Mouse (Mus musculus) urinary bladder, postnatal 14 days (tissue): ENCODE measurements around the gene Myf6.

ENCODE experiments used
- DNase-seq: peaks from one replicate; pipeline ENCODE4 v3.0.0; 2021; ENCODE audit warnings: low spot score

The Myf6 gene

GRCm38 (mm10) chr10:107494568-107494967 is at the start of gene Myf6:
Myf6 (minus strand) TSS chr10:107494737.
- DNase-seq: no peak

- DNase-seq: no peak
These were observed 48.5 kb upstream of the Myf6 start for GRCm38 (mm10) chr10:107543026-107543425.

- no peak for DNase-seq
These were observed 34.2 kb upstream of the Myf6 start for GRCm38 (mm10) chr10:107528758-107529157.

DNA sequence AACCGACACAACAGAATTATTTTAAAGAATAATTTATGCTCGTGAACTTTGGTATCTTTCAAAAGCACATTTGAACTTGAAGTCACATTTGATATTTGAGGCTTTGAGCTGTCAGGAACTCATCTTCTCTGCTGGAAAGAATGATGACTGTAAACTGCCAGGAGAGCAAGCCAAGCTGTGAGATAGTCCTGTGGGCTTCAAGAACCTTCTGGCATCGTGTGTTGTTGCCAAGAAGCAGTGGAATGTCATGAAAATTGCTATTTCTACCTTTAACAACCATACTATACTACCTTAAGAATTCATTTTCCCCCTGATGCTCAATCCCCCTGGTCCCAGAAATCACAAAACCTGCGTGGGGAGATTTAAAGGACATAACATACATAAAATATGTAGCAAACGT is 24.7 kb upstream of the Myf6 start:
- no peak for DNase-seq

- no peak for DNase-seq
These were observed 22.1 kb upstream of the Myf6 start for GRCm38 (mm10) chr10:107516641-107517040.

GRCm38 (mm10) chr10:107514735-107515134 is 20.2 kb upstream of the Myf6 start:
- DNase-seq: no peak

DNA sequence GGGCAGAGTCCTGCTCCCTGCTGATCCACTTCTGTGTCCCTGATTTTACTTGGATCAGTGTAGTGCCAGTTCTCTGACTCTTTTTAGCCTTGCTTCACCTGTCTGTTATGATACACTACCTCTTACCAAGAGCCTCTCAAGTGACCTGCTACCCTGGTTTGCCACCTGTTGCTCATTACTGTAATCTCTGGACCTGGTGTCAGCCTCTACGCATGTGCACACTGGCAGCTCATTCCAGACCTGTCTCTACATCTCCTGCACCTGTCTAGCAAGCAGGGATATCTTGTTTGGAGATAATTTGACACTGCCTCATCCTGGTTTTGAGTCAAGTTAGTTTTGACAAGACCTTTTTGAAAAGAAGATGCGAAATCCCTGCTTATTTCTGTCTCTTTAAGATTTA is 11.9 kb upstream of the Myf6 start:
- no peak for DNase-seq

GRCm38 (mm10) chr10:107503430-107503829 is 8.9 kb upstream of the Myf6 start:
- no peak for DNase-seq

GRCm38 (mm10) chr10:107502193-107502592 is 7.7 kb upstream of the Myf6 start:
- no peak for DNase-seq

DNA sequence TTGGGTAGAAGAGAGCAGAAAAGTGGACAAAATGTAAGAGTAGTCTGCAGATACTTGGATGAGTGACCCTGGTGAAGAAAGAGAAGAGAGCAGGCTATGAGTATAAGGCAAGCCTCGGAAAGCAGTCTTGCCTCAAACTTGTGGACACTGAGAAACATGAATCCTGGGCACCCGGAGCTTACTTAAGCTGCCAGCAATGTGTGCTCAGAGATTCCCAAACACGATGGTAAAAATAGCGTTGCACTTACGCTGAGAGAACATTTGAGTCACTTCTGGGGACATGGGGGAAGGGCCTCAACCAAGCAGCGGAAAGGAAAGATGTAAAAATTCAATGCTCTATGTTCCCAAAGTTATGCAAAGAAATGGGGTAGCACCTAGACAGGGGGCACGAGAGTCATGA is 5.1 kb upstream of the Myf6 start:
- DNase-seq: no peak

DNA sequence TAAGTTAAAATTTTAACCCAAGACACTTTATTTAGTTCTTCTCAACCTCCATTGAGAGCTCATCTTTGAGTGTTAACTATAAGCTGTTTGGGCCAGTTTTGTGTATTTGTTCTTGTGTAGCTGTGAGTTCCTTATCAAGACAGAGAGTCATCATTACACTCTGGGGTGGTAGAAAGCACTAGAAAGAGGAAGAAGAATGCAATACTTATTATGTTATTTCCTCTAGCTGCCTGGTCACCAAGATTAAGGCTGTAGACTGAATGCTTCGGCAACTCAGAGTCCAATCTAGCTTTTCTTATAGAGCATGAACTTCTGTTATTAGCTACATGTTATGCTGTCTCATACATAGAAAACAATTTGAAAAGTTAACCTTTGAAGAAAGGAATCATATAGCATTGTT is 1.9 kb upstream of the Myf6 start:
- DNase-seq: no peak

DNA sequence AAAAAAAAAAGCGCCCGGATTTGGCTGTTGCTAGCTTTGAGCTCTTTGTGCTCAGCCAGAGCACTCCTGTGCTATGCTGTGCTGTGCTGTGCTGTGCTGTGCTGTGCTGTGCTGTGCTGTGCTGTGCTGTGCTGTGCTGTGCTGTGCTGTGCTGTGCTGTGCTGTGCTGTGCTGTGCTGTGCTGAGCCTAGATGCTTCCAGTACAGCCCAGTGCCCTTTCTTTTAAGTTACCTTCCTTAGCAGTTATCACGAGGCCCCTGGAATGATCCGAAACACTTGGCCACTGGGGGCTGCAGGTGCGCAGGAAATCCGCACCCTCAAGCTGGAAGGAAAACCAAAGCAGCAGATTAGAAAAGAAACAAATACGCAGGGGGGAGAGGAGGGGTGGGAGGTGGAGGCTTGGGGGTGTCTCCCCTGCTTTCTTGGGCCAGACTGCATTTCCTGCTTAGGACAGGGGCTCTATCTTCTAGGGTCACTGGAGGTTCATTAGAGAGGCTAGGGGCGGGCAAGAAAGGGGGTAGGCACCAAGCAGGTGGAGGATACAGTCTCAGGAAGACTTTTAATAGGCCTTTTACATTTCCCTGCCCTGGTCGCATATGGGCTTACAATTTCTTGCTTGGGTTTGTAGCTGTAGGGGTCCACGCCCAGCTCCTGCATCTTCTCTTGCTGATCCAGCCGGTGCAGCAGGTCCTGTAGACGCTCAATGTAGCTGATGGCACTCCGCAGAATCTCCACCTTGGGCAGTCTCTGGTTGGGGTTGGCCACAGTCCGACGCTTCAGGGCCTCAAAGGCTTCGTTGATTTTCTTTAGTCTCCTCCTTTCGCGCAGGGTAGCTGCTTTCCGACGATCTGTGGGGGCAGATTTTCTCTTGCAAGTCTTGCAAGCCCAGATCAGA is 710 bp downstream of the Myf6 start:
- DNase-seq: no peak

DNA sequence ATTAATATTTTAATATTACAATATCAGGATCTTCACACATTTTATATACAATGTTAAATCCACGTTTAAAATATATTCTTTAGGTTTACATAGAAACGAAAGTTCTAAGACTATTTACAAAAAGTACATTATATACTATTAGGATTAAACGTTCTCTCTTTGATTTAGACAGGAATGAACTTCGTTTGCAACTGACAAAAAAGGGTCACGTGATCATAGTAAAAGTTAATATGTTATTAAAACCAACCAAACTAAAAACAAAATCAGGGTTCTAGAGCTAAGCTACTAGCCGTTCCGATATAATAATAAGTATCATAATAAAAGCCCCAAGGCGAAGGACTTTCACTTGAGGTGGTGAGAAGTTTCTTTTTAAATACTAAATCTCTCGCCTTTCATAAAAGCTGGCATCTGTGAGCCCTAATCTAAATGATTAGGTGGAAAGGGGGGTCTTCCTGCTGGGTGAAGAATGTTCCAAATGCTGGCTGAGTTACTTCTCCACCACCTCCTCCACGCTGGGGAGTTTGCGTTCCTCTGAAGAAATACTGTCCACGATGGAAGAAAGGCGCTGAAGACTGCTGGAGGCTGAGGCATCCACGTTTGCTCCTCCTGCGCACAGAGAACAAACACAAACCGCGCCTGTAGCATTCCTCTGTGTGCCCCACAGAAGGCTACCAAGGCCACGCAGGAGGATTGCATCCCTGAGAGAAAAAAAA is 1.5 kb downstream of the Myf6 start:
- no peak for DNase-seq

DNA sequence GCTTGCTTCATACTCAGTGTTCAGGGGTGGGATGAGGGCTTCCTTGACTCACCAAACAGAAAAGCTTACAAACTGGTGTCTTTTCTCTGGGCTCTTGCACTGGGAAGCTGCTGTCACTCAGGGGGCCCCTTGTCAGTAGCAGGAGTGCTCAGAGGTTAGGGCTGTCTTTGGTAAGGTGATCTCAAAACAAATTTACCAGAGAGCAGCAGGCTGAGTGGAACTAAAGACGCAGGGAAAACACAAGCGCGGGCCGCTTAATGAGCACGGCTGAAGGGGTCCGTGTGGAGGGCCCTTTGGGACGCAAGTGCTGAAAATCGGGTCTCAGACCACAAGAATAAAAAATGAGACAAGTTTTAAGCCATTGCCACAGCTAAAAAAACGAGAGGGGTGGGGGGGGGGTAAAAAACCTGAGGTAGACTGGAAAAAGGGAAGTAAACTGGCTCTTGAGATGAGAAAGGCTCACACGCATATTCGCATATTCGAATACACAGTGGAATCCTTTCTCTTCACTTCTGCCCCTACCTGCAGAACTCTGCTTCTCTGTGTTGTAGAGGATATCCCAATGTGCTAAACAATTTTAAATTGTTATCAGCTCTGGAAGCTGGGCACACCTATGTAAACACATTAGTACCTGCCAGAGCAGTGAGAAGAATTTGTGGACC is 5.8 kb downstream of the Myf6 start:
- no peak for DNase-seq

GRCm38 (mm10) chr10:107486770-107487169 is 7.8 kb downstream of the Myf6 start:
- DNase-seq: no peak

GRCm38 (mm10) chr10:107485870-107486269 is 8.7 kb downstream of the Myf6 start, which contains the start of gene Myf5:
Myf5 (minus strand) TSS chr10:107486134.
- no peak for DNase-seq

GRCm38 (mm10) chr10:107484050-107484449 is 10.5 kb downstream of the Myf6 start:
- DNase-seq: no peak

DNA sequence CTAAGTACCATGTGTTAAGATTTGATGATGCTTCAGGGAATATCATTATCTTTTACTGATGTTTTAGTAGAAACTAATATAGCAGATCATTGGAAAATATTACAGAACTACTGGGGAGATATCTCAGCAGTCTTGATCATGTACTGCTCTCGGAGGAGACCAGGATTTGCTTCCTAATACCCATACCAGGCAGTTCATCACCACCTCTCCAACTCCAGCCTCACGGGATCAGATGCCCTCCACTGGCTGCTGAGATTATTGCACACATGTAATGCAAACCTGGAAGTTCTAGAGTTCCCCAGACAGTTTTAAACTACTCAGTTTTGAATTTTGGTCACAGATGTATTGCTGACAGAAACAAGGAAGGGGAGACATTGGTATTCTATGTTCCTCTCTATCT is 21.0 kb downstream of the Myf6 start:
- DNase-seq: no peak

GRCm38 (mm10) chr10:107471712-107472111 is 22.8 kb downstream of the Myf6 start:
- no peak for DNase-seq

DNA sequence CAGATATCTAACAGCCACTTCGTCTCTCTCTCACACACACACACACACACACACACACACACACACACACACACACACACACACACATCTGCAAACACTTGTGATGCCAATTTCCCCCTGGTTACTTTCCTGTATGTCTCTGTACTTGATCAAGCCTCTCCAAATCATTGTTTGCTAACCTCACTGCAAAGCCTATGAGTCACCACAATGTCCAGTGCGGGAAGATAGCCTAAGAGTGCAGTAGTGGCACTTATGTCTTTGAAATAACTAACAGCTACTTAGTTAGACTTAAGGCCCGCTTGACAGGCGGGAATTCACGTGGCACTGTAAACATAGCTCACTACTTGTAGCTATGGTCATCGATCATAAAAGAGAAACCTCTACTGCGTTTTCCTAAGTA is 26.7 kb downstream of the Myf6 start:
- DNase-seq: no peak

GRCm38 (mm10) chr10:107449496-107450330 is 44.8 kb downstream of the Myf6 start:
- DNase-seq: no peak
